Mouse (Mus musculus) left cerebral cortex, postnatal 4 days (tissue): Measurements from ENCODE around the gene Rps6ka5. TPM values are rescaled to one million over a fixed set of nuclear protein-coding genes. Genes with fewer than 3 reads are reported as not detected.

ENCODE experiments used
- DNase-seq: peaks from one replicate; pipeline ENCODE4 v3.0.0-alpha.2; 2022
- intact Hi-C: fragments of 180-260 bp; cut with DNase I; formaldehyde crosslinking; loops from one replicate; pipeline ENCODE4 v1.15.1; 2025
- total RNA-seq, 2 experiments: library from RNA; stranded (reverse); gene quantifications; 2 replicates each; pipeline ENCODE4 v1.2.3; 2021

Gene Rps6ka5
- total RNA-seq, 2 experiments from 2014 or later, result 29.9 to 32.4 TPM

- intact Hi-C loops, result no loop called here
Observed at GRCm38 (mm10) chr12:100509615-100510282, 217.0 kb downstream of the Rps6ka5 start.

DNA sequence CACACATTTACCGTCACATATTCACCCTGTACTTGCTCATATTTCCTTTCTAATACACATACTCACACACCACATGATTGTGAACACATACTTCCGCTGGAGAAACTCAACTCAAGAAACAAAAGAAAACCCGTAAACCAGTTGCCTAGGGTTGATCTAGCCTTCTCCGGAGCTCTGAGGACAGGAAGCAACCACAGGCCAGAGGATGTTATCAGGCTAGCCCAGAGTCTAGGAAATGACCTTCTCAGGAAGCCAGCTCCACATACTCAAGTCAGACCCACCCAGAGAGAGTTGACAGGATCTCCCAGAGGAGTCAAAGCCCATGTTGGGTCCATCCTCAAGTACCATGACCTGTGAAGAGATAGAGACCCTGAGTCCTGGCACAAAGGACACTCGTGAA lies 218.1 kb downstream of the Rps6ka5 start:
- intact Hi-C loops, result no loop called here

More at GRCm38 (mm10) chr12:100509615-100510282, 217.0 kb downstream of the Rps6ka5 start:
- no peak for DNase-seq

GRCm38 (mm10) chr12:100505484-100505883 lies 221.3 kb downstream of the Rps6ka5 start:
- intact Hi-C loops, result no loop called here
- no peak for DNase-seq

More for the DNA sequence above, 218.1 kb downstream of the Rps6ka5 start:
- no peak for DNase-seq

DNA sequence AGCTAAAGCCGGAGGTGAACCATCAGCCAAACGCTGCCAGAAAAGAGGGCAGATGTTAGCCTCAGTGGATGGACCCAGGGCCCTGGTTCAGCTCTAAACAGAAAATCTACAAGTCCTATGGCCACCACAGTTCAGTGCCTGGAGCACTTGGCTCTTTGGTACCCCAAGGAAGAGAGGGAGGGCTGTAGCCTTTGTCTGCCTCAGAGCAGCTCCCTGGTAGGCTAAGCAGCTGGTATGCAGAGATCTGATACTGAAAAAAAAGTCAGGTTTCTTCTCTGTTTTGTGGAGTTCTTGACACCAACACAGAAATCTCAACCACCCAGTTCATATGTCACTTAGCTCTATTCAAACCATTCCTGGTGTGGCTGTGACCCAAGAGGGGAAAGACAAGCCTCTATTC lies 222.2 kb downstream of the Rps6ka5 start:
- no peak for DNase-seq
- intact Hi-C loops, result no loop called here

DNA sequence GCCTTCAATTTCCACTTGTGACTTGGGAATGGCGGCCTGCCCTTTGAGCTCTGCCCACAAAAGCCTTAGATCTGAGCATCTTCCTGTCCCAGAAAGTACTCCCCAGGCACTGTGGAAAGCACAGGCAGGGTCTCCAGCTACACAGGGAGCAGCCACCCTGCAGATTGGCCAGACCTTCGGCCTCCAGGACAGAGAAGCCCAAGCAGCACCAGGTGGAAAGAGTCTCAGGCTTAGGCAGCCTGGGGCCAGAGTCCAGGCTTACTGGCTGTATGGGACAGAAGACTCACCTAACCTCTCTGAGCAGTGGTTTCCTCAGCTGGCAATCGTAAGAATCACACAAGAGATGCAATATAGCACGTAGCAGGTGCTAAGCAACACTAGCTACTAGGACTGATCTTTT lies 223.1 kb downstream of the Rps6ka5 start:
- intact Hi-C loops, result no loop called here
- no peak for DNase-seq

GRCm38 (mm10) chr12:100502544-100502943 lies 224.2 kb downstream of the Rps6ka5 start:
- intact Hi-C loops, result no loop called here
- DNase-seq, result no peak

DNA sequence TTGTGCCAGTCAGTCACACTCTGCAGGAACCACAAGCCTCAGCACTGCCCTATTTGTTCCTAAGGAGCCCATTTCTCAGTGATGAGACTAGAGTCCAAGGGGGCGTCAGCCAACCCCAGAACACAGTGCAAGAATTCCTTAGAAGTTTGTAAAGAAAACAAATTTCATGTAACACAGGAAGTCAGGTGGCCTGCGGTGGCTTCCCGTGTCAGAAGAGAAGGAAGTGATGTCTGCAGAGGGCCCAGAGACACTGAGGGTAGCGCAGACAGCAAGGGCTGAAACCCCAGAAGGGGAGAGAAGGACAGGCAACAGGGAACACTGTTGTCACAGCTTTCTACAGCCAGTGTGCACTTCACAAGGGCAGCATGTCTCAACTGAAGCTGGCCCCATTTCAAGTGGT lies 225.5 kb downstream of the Rps6ka5 start:
- no peak for DNase-seq
- intact Hi-C loops, result no loop called here

- intact Hi-C loops, result no loop called here
Observed at GRCm38 (mm10) chr12:100499469-100499868, 227.3 kb downstream of the Rps6ka5 start.

More at GRCm38 (mm10) chr12:100499469-100499868, 227.3 kb downstream of the Rps6ka5 start:
- DNase-seq, result no peak

Other genes with a start within 250 kb of the Rps6ka5 start
- 10 to 100 TPM; 78.9 to 85.6 TPM for gene Ttc7b, start 206.2 kb downstream of the Rps6ka5 start, total RNA-seq
- gene Dglucy, start 52.1 kb upstream of the Rps6ka5 start, total RNA-seq, result 1 to 10 TPM; 5.0 to 5.3 TPM
- gene Gpr68, start 181.2 kb upstream of the Rps6ka5 start, total RNA-seq, result 1 to 10 TPM; 5.3 to 6.7 TPM